Mouse (Mus musculus) embryonic facial prominence, embryonic 10.5 days (tissue): Measurements from ENCODE around the gene Prkch. TPM values are rescaled to one million over a fixed set of nuclear protein-coding genes. Genes with fewer than 3 reads are reported as not detected.

Source experiments
- DNase-seq: peaks from one replicate; pipeline ENCODE4 v3.0.0-alpha.2; 2017; ENCODE audit warnings: low spot score
- H3K27ac ChIP-seq: fragments of 300-500 bp; sonication (generic); replicated peaks from 2 replicates; pipeline ENCODE4 v1.5.1; 2016; ENCODE audit warnings: mild to moderate bottlenecking
- H3K27me3 ChIP-seq: fragments of 300-500 bp; sonication (generic); replicated peaks from 2 replicates; pipeline ENCODE4 v1.6.1; 2016; ENCODE audit warnings: low read depth, mild to moderate bottlenecking; ENCODE audit not compliant: poor library complexity, severe bottlenecking
- H3K36me3 ChIP-seq: fragments of 300-500 bp; sonication (generic); replicated peaks from 2 replicates; pipeline ENCODE4 v1.6.1; 2016; ENCODE audit warnings: mild to moderate bottlenecking, moderate library complexity
- H3K4me1 ChIP-seq: fragments of 300-500 bp; sonication (generic); 2 replicates; pipeline ENCODE4 v1.6.1; 2016
- H3K4me3 ChIP-seq: fragments of 300-500 bp; sonication (generic); 2 replicates; pipeline ENCODE4 v1.5.1; 2016; ENCODE audit warnings: mild to moderate bottlenecking, moderate library complexity
- H3K9me3 ChIP-seq: fragments of 300-500 bp; sonication (generic); 2 replicates; pipeline ENCODE4 v1.6.1; 2016; ENCODE audit warnings: mild to moderate bottlenecking
- WGBS: fragments of 180-500 bp; shearing (Covaris S2); methylation state at CpG from one replicate; pipeline ENCODE4 v1.1.7; 2016; 5-methylcytosine and 5-hydroxymethylcytosine counted together
- polyA plus RNA-seq: library from polyadenylated mRNA; unstranded; fragments of >200 nt; fragmentation: Nextera tagmentation; extraction: Ambion mirVana; gene quantifications from 2 replicates; pipeline ENCODE4 v1.2.1, GENCODE M21; 2016

Prkch gene
- polyA plus RNA-seq, 1 experiment from 2014 or later = 6.7 TPM

- Histone ChIP-seq H3K36me3 (no peaks in the 10 kb centered on the region), H3K4me3 (no peak overlapping the region), H3K27me3 (no peaks in the 10 kb centered on the region), H3K4me1 (peaks cover 8% of the 10 kb centered on the region), H3K27ac (no peak overlapping the region), H3K9me3 (no peaks in the 10 kb centered on the region)
- 89% methylated on average over 2 of the region's 2 CpGs for WGBS
- DNase-seq = no peak
Measured at GRCm38 (mm10) chr12:73715331-73715730, 130.7 kb downstream of the Prkch start.

DNA sequence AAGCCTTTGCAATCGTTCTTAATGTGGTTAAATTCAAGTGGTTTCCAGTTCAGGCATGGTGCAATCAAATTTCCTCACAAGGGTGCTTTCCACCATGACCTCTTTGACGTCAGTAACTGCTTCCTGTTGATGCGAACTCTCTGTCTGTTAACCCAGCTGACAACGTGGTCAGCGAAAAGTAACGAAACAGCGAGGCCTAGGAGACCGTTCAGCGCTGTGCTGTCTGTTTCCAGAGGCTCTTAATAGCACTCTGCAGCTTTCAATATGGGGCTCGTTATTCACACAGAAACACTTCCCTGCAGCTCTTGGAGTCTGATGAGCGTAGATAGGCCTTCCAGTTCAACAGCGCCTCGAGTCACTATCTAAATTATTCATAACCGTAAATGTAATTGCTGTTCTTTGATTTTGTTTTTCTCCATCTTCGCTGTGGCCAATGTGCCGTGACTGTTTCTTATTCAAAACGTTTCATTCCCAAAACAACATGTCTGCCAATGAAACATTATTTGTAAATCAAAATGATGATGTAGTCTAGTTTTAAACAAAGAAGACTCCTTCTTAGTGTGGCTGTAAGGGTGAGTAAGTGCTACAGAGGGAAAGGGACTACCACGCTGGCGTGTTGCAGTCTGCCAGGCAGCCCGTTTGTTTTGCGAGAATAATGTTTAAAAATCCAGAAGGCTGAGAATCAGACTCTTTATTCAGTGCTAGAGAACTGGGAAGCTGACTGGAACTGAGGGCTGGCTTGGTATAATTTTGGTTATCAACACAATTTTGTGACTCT lies 131.5 kb downstream of the Prkch start:
- Histone ChIP-seq H3K27ac (no peak overlapping the region), H3K36me3 (no peaks in the 10 kb centered on the region), H3K4me1 (peaks cover 8% of the 10 kb centered on the region), H3K4me3 (no peak overlapping the region), H3K27me3 (no peaks in the 10 kb centered on the region), H3K9me3 (no peaks in the 10 kb centered on the region)
- DNase-seq = no peak
- 81% methylated on average over 21 of the region's 21 CpGs for WGBS

- no peak overlapping the region for H3K27ac ChIP-seq
- H3K27me3 ChIP-seq = no peaks in the 10 kb centered on the region
- H3K4me3 ChIP-seq = no peak overlapping the region
- WGBS = 87% methylated on average over 10 of the region's 10 CpGs
- no peak for DNase-seq
- peaks cover 5% of the 10 kb centered on the region for H3K4me1 ChIP-seq
- no peaks in the 10 kb centered on the region for H3K36me3 ChIP-seq
- H3K9me3 ChIP-seq = no peaks in the 10 kb centered on the region
Measured at GRCm38 (mm10) chr12:73718036-73718435, 133.4 kb downstream of the Prkch start.

DNA sequence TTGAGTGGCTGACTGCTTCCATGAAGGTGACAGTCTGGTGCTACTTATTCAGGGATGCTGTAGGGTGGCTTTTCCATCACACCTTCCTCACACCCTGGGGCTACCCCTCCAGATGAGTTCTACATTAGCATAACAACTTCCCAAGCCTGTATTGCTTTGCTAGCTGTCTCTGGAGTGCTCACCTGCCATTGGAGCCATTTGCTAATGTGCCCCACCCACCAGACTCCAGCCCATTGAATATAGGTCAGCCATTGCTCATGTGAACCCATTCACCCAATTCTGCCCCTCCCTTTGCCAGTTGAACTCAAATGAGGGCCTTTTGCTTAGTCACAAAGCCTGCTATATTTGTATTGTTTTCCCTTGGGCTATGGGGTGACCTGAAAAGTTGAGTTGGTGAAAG lies 135.2 kb downstream of the Prkch start:
- peaks cover 5% of the 10 kb centered on the region for H3K4me1 ChIP-seq
- H3K9me3 ChIP-seq = peaks cover 2% of the 10 kb centered on the region; the same call in 1 of the 2 replicates
- no peak overlapping the region for H3K27ac ChIP-seq
- H3K27me3 ChIP-seq = no peaks in the 10 kb centered on the region
- H3K4me3 ChIP-seq = no peak overlapping the region
- H3K36me3 ChIP-seq = no peaks in the 10 kb centered on the region
- no peak for DNase-seq

DNA sequence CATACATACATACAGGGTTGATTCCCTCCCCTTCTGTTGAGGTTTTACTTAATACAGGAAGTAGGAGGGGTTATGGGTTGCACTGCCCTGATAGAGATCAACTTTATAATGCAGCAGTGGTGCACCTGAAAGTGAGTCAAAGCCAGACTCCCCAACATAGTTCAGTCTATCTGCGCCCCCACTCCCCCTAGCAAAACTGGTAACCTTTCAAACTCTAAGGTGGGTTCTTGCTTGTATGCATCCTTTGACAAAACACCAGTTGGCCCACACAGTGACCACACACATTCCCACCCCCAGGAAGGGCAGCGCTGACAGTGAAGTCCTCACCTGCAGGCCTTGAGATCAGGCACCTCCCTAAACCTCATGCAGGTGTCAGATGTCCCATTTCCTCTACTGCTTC lies 135.9 kb downstream of the Prkch start:
- peaks cover 5% of the 10 kb centered on the region for H3K4me1 ChIP-seq
- 91% methylated on average over 2 of the region's 2 CpGs for WGBS
- no peak overlapping the region for H3K27ac ChIP-seq

DNA sequence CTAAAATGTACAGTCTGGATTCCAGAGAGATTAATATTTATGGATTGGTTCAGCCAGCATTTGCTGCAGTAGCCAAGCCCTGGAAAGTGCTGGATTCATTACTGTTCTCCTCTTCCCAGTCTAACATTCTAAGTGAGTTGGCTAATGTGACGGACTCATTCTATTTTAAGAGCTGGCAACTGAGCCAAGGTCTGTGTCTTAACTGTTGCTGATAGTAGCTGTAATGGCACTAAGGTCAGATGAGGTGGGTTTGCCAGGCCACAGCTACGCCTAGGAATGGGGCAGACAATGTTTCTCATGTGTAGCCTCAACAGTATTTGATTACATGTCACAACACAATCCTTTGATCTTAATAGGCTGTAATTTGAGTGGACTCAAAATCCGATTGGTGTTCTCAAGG lies 137.5 kb downstream of the Prkch start:
- Histone ChIP-seq H3K4me3 (no peak overlapping the region), H3K4me1 (peaks cover 5% of the 10 kb centered on the region), H3K9me3 (peaks cover 6% of the 10 kb centered on the region; the same call in 1 of the 2 replicates), H3K36me3 (no peaks in the 10 kb centered on the region), H3K27me3 (0 out of 2 replicates have a peak, but pooled peaks cover 11% of the 10 kb centered on the region), H3K27ac (no peak overlapping the region)
- no peak for DNase-seq
- WGBS = 57% methylated on average over 3 of the region's 3 CpGs

More for the DNA sequence above, 135.9 kb downstream of the Prkch start:
- Histone ChIP-seq H3K9me3 (peaks cover 6% of the 10 kb centered on the region; the same call in 1 of the 2 replicates), H3K4me3 (no peak overlapping the region), H3K27me3 (no peaks in the 10 kb centered on the region), H3K36me3 (no peaks in the 10 kb centered on the region)
- DNase-seq = no peak

GRCm38 (mm10) chr12:73723067-73723466 lies 138.5 kb downstream of the Prkch start:
- H3K4me3 ChIP-seq = no peak overlapping the region
- no peak overlapping the region for H3K27ac ChIP-seq
- H3K4me1 ChIP-seq = peaks cover 5% of the 10 kb centered on the region
- no peak for DNase-seq
- no peaks in the 10 kb centered on the region for H3K36me3 ChIP-seq
- 77% methylated on average over 4 of the region's 4 CpGs for WGBS
- H3K9me3 ChIP-seq = peaks cover 6% of the 10 kb centered on the region; the same call in 1 of the 2 replicates
- H3K27me3 ChIP-seq = peaks cover 20% of the 10 kb centered on the region

- Histone ChIP-seq H3K4me3 (no peak overlapping the region), H3K27ac (no peak overlapping the region), H3K4me1 (peaks cover 5% of the 10 kb centered on the region), H3K9me3 (peaks cover 6% of the 10 kb centered on the region; the same call in 1 of the 2 replicates), H3K27me3 (peaks cover 28% of the 10 kb centered on the region), H3K36me3 (no peaks in the 10 kb centered on the region)
- WGBS = 97% methylated on average over 10 of the region's 10 CpGs
- no peak for DNase-seq
Measured at GRCm38 (mm10) chr12:73723887-73724286, 139.3 kb downstream of the Prkch start.

DNA sequence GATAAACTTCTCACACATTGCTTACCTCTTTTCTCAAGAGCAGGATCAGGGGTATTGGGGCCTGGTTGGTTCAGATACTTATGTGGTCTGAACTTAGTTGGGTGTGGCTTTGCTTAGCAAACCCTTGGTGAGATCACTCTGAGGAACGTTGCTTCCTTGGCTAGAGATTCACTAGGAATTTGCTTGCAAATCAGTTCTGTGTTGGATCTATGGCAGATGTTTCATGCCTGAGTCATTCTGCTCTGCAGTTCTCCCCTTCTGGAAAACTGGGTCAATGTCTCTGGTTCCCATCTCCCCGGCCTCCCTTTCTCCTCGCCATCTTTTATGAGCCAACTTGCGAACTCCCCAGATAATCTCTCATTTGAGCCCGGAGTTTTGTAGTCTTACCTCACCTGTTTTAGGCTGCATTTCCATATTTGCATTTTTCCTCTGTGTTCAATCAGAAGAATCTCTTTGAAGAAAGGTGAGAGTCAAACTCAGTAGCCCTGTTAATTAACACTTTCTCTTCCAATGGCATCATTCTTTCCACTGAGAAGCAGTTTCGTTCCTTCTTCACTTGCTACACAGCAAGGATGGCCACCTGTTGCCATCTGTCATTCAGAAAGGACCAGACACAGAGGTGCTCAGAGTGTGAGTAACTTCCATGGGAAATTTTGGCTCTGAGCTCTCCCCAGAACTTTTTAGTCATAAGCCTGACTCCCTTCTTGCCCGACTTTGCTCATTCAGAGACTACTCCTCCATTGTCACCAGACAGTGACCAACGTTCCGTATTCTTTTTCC lies 141.4 kb downstream of the Prkch start:
- H3K27ac ChIP-seq = no peak overlapping the region
- no peak for DNase-seq
- 93% methylated on average over 9 of the region's 9 CpGs for WGBS
- H3K27me3 ChIP-seq = peaks cover 37% of the 10 kb centered on the region
- H3K36me3 ChIP-seq = no peaks in the 10 kb centered on the region
- H3K4me3 ChIP-seq = no peak overlapping the region
- peaks cover 14% of the 10 kb centered on the region for H3K4me1 ChIP-seq
- peaks cover 6% of the 10 kb centered on the region; the same call in 1 of the 2 replicates for H3K9me3 ChIP-seq

- DNase-seq = no peak
- H3K9me3 ChIP-seq = peaks cover 6% of the 10 kb centered on the region; the same call in 1 of the 2 replicates
- WGBS = 88% methylated on average over 1 of the region's 1 CpGs
- H3K36me3 ChIP-seq = no peaks in the 10 kb centered on the region
- H3K4me1 ChIP-seq = peaks cover 20% of the 10 kb centered on the region
- H3K27ac ChIP-seq = no peak overlapping the region
- no peak overlapping the region for H3K4me3 ChIP-seq
- peaks cover 40% of the 10 kb centered on the region for H3K27me3 ChIP-seq
Measured at GRCm38 (mm10) chr12:73727046-73727445, 142.4 kb downstream of the Prkch start.

GRCm38 (mm10) chr12:73730603-73731002 lies 146.0 kb downstream of the Prkch start:
- Histone ChIP-seq H3K36me3 (no peaks in the 10 kb centered on the region), H3K9me3 (no peaks in the 10 kb centered on the region), H3K27ac (no peak overlapping the region), H3K4me1 (peaks cover 24% of the 10 kb centered on the region), H3K4me3 (no peak overlapping the region), H3K27me3 (peaks cover 61% of the 10 kb centered on the region)
- DNase-seq = peak; percentile 45
- WGBS = 44% methylated on average over 4 of the region's 4 CpGs

DNA sequence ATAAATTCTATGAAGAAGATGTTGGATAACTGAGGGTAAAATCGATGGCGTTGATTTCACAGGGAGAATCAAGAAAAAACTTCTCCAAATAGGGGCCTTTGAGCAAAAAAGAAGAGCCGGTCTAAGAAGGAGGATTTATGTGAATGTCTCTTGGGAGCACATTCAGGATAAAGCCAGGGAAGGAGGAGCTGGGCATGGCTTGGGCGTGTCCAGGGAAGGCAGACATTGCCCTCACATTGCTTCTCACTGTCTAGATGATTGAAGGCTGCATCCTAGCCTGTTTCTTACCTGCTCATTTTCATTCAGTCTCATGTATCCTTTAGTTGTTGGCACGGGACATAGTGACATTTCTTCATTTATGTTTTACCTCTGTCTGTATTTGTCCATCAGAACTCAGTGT lies 146.5 kb downstream of the Prkch start:
- Histone ChIP-seq H3K4me3 (no peak overlapping the region), H3K36me3 (no peaks in the 10 kb centered on the region), H3K27me3 (peaks cover 62% of the 10 kb centered on the region), H3K4me1 (peaks cover 29% of the 10 kb centered on the region), H3K27ac (no peak overlapping the region), H3K9me3 (no peaks in the 10 kb centered on the region)
- WGBS = 88% methylated on average over 5 of the region's 5 CpGs
- DNase-seq = no peak
